Mouse (Mus musculus) megakaryocyte, embryonic 14.5 days (primary cell): Measurements from ENCODE around the gene Adcy9.

Source experiments
- FLI1 ChIP-seq: IDR thresholded peaks from 2 replicates; pipeline ENCODE4 v1.6.1; 2012; ENCODE audit warnings: low read length, inconsistent platforms, mixed read lengths
- GATA1 ChIP-seq: IDR thresholded peaks from 3 replicates; pipeline ENCODE4 v1.6.1; 2012; ENCODE audit warnings: mixed read lengths, low read length, inconsistent platforms, borderline replicate concordance

- TF ChIP-seq GATA1: no peak
- TF ChIP-seq FLI1: no peak
These were observed 8.0 kb downstream of the Adcy9 start for GRCm38 (mm10) chr16:4412298-4412697.
